Mouse (Mus musculus) urinary bladder, postnatal 4 days (tissue): ENCODE results near the gene Ctla2a.
"Not testable (repeated sequence)": the region's sequence is repeated elsewhere in the genome, so short reads cannot be mapped to it uniquely, and the experiment has no call there.

Experiments
- DNase-seq, 2 experiments: peaks; one replicate each; pipeline ENCODE4 v3.0.0; 2021 to 2022; ENCODE audit warnings: low spot score in 2 of 2

Ctla2a gene

GRCm38 (mm10) chr13:60936500-60936901, at the start of gene Ctla2a, which contains the start of gene Gm49391:
TSS of gene Ctla2a (minus strand) at chr13:60936625.
TSS of gene Gm49391 (minus strand) at chr13:60936571.
- DNase-seq, result no peak

- not testable (repeated sequence) for DNase-seq
These were observed 35.9 kb upstream of the Ctla2a start for GRCm38 (mm10) chr13:60972319-60972718.

GRCm38 (mm10) chr13:60963985-60964384, 27.6 kb upstream of the Ctla2a start:
- DNase-seq, result not testable (repeated sequence)

- DNase-seq, result no peak
These were observed 25.3 kb upstream of the Ctla2a start for GRCm38 (mm10) chr13:60961706-60962105.

- not testable (repeated sequence) for DNase-seq
These were observed 5.5 kb upstream of the Ctla2a start, which contains the start of gene Tpbpa for GRCm38 (mm10) chr13:60941884-60942283. TSS of gene Tpbpa (minus strand) at chr13:60941984.

GRCm38 (mm10) chr13:60935490-60935889, 935 bp downstream of the Ctla2a start, which contains the start of gene Gm49393:
TSS of gene Gm49393 (minus strand) at chr13:60935590.
- not testable (repeated sequence) for DNase-seq

GRCm38 (mm10) chr13:60904780-60905179, 31.6 kb downstream of the Ctla2a start, which contains the start of gene Tpbpb:
TSS of gene Tpbpb (minus strand) at chr13:60904880.
- not testable (repeated sequence) for DNase-seq

- no peak for DNase-seq
These were observed 39.1 kb downstream of the Ctla2a start, which contains the start of gene Ctla2b for GRCm38 (mm10) chr13:60897328-60897727. TSS of gene Ctla2b (minus strand) at chr13:60897447.

- not testable (repeated sequence) for DNase-seq
These were observed 39.6 kb downstream of the Ctla2a start, which contains the start of gene Gm49392 for GRCm38 (mm10) chr13:60896794-60897193. TSS of gene Gm49392 (minus strand) at chr13:60896894.

- no peak for DNase-seq
These were observed 40.8 kb downstream of the Ctla2a start for GRCm38 (mm10) chr13:60895406-60896160.

GRCm38 (mm10) chr13:60892301-60892700, 44.1 kb downstream of the Ctla2a start:
- DNase-seq, result no peak
